Mouse (Mus musculus) activated CD4-positive, CD25-positive, alpha-beta regulatory T cell, adult 4 months (primary cell): ENCODE measurements around the gene Tbx21. TPM values are rescaled to one million over a fixed set of nuclear protein-coding genes. Genes with fewer than 3 reads are reported as not detected.

Source experiments
- ATAC-seq: one replicate; pipeline ENCODE4 v1.8.0; 2017
- polyA plus RNA-seq, 2 experiments: library from polyadenylated mRNA; unstranded; fragments of 100-300 nt; shearing (Covaris generic); gene quantifications; one replicate each; pipeline ENCODE4 v1.2.1; 2017

The Tbx21 gene
- polyA plus RNA-seq: 1 to 10 TPM; 4.5 to 5.6 TPM

GRCm38 (mm10) chr11:97114671-97115601, at the start of gene Tbx21:
Gene Tbx21, minus strand, starts transcription at chr11:97115331.
- peak; percentile 21 for ATAC-seq

DNA sequence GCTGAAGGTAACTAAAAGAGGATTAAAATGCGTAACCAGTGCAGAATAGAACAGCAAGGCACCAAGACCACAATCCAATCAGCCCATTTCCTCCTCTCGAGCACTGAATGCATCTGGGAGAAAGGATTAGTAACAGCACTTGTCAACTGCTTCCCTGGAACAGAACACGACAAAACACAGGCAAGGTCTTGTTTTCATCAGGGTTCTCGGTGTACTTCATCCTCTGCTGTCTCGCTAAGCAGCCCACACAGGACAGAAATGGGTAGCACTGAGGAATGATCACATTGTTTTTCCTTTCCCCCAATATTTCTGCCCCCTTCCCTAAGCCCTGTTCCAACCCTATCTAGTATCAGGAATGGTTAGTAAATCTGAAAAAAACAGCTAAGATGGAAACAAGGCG, 45.2 kb upstream of the Tbx21 start:
- ATAC-seq: no peak

- no peak for ATAC-seq
These were observed 41.9 kb upstream of the Tbx21 start for GRCm38 (mm10) chr11:97156999-97157398.

DNA sequence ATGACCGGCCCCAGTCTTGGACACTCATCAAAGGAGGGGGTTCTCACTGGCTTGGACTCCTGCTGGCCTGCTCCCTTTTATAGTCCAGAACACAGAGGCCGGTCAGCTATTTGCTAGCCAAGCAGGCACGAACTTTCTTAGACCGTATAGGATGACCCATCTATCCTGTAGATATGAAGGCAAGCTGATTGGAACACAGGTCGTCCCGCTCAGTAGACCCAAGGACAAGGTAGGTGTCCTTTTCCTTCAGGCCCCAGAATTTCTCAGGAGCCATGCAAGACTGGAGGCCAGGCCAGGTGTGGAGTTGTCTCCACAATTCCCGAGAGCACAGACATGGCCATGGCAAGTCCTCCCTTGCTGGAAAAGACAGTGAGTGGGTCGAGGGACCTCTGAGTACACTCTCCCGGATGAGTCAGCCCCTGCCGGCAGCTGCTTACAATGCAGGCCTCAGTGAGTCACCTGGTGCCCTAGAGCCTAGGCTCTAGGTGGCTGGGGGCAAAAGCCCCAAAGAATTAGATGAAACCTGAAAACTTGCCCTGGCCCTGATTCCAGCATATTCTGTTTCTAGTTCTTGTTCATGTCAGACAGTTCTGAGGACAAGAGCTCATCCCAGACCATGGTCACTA, 37.6 kb upstream of the Tbx21 start:
- peak; percentile 44 for ATAC-seq

GRCm38 (mm10) chr11:97152023-97152426, 36.9 kb upstream of the Tbx21 start:
- ATAC-seq: no peak

GRCm38 (mm10) chr11:97151343-97151801, 36.2 kb upstream of the Tbx21 start, which contains the start of gene Tbkbp1:
Gene Tbkbp1, minus strand, starts transcription at chr11:97151495.
- no peak for ATAC-seq

GRCm38 (mm10) chr11:97150411-97151330, 35.5 kb upstream of the Tbx21 start:
- ATAC-seq: no peak

- ATAC-seq: no peak
These were observed 34.9 kb upstream of the Tbx21 start for GRCm38 (mm10) chr11:97149995-97150410.

- ATAC-seq: no peak
These were observed 33.9 kb upstream of the Tbx21 start for GRCm38 (mm10) chr11:97149026-97149425.

DNA sequence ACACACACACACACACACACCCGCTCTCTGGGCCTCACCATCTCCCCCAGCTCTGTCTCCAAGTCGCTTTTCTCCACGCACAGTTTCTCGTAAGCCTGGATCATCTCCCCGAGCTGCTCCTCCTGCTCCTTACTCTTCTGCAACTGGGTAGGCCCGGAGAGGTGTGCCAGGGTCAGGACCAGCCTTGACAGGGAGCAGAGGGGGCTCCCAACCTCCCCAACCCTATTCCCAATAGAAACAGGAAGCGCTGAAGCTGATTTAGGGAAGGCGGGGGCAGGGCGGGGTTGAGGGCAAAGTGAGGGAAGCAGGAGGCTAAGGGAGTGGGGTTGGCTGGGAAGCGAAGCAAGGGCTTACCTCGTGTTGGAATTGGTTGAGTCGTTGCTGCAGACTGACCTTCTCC, 33.5 kb upstream of the Tbx21 start:
- ATAC-seq: no peak

DNA sequence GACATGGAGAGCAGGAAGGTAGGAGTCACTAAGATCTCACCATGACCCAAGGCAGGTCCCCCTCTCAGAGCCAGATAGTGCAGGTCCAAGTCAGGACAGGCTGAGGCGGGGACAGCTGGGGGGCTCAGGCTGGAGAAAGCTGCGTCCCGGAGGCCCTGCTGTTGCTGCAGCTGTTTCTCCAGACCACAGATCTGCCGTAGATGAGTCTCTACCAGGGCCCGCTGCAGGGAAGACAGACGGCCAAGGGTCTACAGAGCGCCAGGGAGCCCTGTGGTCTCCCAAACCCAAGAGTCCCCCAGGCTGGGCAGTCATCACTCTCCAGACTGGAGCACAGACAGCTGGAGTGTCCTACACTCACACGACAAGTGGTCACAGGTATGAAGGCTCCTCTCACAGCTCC, 32.2 kb upstream of the Tbx21 start:
- ATAC-seq: no peak

- ATAC-seq: no peak
These were observed 31.6 kb upstream of the Tbx21 start for GRCm38 (mm10) chr11:97146724-97147123.

DNA sequence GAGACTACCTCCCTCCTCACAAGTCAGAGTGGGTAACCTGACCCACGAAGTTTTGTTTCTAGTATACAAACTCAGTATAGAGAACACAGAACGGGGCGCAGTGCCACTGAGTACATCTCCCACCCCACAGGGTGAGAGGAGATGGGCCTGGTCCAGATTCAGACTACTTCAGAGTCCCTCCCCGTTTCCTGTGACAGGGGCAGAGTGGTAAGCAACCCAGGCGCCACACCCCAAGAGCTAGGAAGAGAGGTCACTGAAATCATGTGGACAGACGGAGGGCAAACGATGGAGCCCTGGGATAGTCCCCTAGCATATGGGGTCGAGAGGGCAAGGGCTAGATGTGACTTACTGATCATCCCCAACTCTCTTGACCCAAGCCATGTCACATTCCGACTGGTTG, 30.8 kb upstream of the Tbx21 start:
- ATAC-seq: no peak

- ATAC-seq: no peak
These were observed 30.2 kb upstream of the Tbx21 start for GRCm38 (mm10) chr11:97145320-97145719.

DNA sequence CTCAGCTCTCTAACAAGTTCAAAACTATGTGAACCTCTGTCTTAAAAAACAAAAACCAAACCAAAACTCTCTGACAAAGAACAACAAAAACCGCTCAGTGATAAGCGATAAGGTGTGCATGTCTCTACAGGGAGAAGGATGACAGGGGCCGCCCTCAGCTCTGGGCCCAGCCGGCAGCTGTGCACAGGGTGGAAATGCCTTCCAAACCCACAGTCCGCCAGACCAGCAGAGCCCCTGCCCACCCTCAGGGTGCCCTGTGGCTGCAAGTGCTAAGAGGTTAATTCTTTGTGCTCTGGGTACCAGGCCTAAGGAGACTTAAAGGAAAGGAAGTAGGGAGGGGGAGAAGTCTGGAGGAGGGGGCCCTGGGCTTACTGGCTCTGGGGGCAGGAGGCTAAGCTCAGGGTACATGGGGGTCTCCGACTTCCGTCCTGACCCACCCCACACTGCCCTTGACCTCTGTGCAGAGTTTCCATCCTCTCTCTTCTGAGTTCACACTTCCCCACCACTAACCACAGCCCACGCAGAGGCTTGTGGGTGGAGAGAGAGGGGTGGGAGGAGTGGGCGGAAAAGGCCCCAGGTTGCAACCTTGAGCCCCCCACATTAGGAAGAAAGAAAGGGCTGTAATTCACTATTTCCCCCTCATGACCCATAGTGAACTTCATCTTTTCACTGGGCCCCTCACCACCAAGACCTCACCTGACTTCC, 28.2 kb upstream of the Tbx21 start:
- ATAC-seq: peak; percentile 18

GRCm38 (mm10) chr11:97142159-97142608, 27.1 kb upstream of the Tbx21 start:
- peak; percentile 33 for ATAC-seq

DNA sequence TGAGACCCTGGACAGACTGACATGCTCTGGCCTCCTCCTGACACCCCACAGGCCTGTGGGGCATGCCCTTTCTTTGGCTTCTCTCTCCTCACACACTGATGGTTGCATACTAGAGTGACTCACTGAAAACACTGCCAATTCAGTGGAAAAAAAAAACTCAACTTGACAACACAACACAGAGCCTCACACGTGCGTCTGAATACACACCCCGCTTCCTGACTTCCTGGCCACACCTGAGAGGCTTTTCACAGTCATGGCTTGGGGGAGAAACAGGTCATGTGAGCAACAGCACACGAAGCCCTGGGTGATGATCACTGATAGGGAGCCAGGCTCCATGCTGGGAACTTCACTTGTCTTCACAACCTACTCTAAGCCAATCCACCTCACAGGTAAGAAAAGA, 25.7 kb upstream of the Tbx21 start:
- peak; percentile 79 for ATAC-seq

DNA sequence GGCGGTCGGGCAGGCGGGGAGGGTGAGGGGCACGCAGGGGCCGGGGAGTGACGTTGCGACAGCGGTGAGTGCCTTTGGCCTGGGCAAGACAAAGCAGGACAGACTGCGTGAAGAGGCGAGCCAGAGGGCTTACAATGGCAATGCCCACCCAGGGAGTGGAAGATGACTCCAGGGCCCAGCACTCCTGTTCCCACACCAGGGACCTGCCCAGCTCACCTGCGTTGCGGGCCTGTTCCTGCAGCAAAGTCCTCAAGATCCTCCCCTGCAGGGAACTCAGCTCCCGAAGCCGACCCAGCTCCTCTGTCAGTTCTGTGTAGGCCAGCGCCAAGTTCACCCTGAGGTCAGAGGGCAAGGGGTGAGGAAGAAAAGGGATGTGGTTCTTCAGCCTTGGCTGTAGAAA, 24.1 kb upstream of the Tbx21 start:
- ATAC-seq: no peak

DNA sequence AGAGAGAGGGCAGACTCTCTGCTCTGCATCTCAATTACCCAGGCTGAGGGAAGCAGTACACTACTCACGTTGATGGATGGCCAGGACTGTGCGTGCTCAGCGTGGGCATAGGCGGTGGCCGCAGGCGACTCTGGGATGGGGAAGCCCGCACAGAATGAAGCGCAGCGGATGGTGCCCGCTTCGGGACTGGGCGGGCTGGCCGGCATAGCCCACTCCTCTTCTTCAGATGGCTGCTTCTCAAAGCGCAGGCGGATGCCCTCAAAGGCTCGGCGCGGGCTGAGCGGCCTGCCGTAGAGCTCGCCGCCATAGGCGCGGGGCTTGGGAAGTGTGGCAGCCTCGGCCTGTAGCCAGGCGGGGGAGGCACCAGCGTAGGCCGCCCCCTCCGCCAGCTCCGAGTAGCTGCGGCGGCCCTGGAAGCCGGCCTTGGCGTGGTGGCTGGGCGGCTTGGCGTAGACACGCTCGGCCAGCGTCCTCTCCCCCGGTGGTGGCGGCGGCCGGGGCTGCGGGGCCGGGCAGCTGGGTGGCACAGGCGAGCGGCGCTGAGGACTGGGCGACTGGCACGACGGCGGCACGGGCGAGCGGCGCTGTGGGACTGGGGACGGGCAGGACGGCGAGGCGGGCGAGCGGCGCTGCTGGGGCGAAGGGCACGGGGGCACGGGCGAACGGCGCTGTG, 23.6 kb upstream of the Tbx21 start:
- ATAC-seq: no peak

GRCm38 (mm10) chr11:97133270-97133669, 18.1 kb upstream of the Tbx21 start:
- ATAC-seq: no peak

GRCm38 (mm10) chr11:97132185-97132584, 17.1 kb upstream of the Tbx21 start:
- no peak for ATAC-seq
